Mouse (Mus musculus) testis, postnatal 10 days (tissue): ENCODE data around the gene Myg1.
"Not testable (repeated sequence)": the region's sequence is repeated elsewhere in the genome, so short reads cannot be mapped to it uniquely, and the experiment has no call there.

Experiments used
- DNase-seq: peaks from one replicate; pipeline ENCODE4 v3.0.0; 2021; ENCODE audit warnings: low spot score

Gene Myg1

DNA sequence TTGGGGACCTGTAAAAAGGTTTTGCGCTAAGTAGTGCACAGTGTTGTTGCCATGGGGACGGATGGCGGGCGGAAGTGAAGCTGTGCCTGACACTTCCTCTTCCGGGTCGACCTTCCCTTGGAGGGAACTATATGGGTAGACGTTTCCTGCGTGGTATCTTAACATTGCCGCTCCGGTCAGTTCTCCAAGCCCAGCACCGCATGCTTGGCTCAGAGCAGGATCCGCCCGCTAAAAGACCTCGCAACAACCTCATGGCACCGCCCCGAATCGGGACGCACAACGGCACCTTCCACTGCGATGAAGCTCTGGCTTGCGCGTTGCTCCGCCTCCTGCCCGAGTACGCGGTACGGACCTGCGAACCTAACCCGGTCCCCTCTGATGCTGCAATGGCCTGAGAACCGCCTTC is at the start of gene Myg1:
Gene Myg1 (plus strand): TSS at position 100 of the 406 bp plus-strand sequence.
- DNase-seq: peak; percentile 85

DNA sequence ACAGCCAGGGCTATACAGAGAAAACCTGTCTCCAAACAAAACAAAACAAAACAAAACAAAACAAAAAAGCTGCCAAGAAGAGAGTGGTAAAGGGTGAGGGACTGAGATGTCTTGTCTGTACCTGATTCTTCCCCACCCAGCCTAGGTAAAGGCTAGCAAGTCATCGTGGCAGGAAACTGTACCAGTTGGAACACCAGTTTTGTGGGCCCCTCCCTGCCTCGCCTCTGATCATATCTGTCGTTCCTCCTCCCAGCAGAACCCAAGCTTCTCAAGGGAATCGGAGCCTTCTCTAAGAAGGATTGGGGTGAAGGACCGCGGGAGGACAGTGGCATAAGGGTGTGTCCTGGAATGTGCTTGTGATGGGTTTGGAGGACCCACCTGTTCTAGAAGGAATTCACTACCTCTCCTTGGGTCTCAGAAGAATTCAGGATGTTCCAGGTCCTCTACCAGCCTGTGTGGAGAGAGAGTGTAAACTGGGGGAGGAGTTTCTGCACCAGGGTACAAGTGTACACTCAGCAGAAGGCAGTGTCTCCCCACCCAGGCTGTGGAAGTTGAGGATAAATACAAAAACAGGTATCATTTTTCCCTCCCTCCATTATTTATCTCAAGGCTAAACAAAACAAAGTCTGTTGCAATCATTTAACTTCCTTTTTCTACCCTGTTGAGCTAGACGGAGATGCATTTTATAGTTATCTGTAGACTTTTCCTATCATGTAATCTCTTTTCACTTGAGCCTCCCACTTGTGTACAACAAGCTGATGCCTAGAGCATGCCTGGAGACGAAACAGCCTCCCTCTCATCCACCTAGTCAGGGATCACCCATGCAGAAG is 48.8 kb upstream of the Myg1 start:
- no peak for DNase-seq

DNA sequence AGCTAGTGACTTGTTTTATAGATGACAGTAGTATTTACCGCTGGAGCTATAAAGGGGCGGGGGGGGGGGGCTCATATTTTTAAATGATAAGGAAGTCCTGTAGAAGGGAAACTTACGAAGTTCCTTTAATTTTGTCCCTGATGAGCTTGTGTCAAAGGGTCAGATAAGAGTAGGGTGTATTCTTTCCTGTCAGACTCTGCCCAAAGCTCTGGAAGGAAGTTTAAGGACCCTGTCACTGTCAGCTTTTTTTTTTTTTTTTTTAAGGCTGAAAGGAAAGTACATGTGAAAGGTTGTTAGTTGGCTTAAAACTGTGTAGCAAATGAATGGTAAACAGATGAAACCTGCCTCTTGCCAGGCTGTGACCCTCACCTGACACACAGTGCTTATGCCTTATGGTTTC is 47.9 kb upstream of the Myg1 start:
- no peak for DNase-seq

DNA sequence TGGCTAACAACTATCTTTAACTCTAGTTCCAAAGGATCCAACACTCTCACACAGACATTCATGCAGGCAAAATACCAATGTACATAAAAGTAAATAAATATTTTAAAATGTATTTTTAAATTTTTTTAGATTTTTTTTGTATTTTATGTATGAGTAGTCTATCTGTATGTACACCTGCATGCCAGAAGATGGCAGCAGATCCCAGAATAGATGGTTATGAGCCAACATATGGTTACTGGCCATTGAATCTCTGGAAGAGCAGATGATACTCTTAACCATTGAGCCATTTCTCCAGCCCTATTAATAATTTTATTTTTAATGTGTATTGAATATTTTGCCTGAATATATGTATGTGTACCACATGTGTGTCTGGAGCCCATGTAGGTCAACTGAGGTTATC is 44.1 kb upstream of the Myg1 start:
- no peak for DNase-seq

DNA sequence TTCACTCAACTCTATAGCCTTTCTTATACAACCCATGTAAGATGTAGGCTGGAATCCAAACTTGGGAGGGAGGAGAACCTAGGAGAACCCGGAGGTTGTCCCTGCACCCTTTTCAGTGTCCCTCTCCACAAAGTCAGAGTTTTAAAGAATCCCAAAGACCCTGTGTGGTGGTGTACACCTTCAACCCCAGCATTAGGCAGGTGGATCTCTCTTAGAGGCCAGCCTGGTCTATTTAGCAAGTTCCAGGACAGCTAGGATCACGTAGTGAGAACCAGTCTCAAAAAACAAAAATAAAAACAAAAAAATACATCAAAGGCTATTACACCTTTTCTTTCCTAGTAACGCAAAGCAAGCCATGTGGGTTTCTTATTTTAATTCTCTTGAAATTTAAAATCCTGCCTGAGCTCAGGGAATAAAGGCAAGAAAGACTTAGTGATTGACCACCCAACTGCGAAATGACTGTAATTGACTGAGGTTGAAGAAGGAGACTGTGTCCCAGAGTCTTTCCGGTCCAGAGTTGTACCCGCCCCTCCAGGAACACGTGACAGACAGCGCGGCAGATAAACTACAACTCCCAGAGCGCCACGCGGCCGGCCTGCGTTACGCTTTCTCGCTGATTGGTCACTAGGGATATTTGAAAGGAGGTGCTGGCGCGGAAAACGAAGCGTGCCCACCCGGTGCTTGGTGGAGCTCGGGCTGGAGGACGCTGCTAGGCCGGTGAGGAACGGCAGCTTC is 35.7 kb upstream of the Myg1 start, which contains the start of gene Espl1:
Gene Espl1 (plus strand): TSS at position 634 of the 735 bp plus-strand sequence.
- DNase-seq: peak; percentile 96

DNA sequence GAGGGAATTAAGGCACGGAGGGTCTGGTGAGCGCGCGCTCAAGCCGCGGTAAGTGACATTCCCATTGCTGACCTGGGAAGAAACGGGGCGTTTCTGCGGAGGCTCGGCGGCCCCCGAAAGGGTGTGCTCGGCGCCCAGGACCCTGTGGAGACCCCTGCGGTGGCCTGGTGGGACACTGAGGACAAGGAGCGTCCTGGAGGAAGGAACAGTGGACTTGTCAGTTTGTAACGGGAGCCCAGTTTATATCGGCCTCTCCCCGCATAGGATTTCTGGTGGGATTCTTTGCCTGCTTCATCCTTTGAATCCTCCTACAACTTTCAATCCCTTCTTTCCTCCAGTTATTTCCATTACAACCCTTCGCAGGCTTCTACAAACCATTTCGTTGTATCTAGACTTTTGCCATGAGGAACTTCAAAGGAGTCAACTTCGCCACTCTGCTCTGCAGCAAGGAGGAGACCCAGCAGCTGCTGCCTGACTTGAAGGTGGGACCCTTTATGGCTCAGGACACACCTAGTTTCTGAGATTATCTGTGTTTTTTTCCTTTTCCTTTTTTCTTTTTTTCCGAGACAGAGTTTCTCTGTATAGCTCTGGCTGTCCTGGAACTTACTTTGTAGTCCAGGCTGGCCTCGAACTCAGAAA is 35.0 kb upstream of the Myg1 start:
- no peak for DNase-seq

DNA sequence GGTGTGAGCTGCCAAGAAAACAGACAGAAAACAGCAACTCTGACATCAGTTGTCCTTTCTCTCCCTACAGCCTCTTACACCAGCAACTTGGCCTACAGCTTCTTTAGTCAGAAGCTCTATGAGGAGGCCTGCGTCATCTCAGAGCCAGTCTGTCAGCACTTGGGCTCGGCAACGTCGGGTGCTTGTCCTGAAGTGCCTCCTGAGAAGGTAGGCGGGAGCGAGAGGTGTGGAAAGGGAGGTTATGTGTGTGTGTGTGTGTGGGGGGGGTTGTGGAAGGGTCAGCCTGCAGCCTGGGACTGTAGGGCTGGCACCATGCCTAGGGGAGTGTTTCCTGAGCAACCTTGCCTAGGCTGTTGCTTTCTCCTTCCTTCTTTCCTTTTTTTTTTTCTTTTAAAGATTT is 29.0 kb upstream of the Myg1 start:
- DNase-seq: no peak

DNA sequence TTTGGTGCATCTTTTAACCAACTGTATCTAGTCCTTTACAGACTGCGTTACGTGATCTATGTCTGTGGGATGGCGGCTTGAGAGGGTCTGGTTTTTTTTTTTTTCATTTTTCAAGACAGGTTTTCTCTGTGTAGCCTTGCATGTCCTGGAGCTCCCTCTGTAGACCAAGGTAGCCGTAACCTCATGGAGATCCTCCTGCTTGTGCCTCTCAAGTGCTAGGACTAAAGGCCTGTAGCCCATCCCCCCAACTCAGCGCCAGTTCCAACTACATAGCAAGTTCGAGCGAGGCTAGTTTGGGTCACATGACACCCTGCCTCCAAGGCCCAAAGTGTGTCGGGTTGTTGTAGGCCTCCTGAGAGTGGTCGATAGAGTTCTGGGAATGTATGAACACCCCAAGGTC is 22.8 kb upstream of the Myg1 start:
- no peak for DNase-seq

DNA sequence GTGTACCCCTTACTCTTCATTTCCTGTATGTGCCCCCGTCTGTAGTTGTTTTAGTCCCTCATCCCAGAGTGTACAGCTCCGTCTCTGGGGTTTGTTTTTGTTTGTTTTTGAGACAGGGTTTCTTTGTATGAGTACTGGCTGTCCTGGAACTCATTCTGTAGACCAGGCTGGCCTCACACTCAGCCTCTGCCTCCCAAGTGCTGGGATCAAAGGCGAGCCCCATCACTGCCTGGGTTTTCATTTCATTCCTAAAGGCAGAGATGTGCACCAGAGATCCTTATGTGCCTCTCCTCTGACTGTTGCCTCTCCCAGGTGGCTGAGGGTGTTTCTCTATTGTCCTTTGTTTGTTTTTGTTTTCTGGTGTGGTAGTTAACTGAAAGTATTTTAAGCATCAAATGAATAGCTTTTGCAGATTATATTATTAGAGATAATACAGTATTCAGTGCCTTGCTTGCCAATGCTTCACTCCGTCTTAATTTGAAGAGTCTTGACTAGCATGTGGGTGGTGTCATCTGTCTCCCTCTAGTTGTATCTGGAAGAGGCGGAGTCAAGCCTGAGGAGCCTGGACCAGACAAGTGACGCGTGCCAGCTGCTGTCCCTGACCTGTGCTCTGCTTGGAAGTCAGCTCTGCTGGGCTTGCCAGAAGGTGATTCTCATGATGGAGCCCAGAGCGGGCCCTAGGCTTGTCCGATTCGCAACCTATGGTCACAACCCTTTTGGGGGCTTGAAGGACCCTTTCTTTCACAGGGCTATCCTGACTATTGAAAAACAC is 21.2 kb upstream of the Myg1 start:
- DNase-seq: peak; percentile 80

DNA sequence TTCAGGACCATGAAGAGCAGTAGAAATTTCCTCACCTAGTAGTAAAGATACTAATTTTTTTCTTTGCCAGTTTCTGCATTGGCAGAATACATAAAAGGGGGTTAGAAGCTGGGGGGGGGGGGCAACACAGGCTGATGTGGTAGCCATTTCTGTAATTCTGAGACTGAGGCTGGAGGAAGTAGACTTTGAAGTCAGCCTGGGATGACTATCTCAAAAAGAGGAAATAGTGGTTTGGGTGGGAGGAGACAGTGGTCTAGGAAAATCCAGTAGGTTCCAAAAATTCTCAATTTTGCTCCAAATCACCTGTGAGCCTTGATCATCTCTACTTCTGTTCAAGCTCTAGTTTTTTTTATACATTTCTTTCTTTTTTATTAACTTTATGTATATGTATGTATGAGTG is 20.0 kb upstream of the Myg1 start:
- no peak for DNase-seq

DNA sequence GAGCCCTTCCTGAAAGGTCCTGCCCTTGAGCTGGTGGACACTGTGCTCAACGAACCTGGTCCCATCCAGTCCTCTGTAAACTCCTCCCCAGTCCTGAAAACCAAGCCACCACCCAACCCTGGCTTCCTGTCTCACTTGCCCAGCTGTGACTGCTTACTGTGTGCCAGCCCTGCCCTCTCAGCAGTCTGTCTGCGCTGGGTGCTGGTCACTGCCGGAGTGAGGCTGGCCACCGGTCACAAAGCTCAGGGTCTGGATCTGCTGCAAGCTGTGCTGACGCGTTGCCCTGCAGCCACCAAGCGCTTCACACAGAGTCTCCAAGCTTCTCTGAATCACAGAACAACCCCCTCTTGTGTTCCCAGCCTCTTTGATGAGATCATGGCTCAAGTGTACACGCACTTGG is 16.2 kb upstream of the Myg1 start:
- DNase-seq: no peak

DNA sequence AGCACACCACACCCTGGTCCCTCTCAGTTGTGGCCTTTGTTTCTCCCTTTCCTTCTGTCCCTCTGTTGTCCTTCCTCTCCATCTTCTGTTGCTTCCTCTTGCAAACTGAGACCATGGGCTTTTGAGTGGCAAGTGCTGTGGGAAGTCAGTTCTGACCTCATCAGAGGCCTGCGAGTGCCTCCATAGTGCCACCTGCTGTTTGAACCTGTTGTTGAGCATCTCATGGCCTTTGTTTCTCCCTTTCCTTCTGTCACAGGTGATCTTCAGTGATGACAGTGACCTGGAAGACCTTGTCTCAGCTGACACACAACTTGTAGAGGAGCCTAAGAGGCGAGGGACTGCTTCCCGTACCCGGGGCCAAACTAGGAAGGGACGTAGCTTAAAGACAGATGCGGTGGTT is 15.2 kb upstream of the Myg1 start:
- peak; percentile 71 for DNase-seq

DNA sequence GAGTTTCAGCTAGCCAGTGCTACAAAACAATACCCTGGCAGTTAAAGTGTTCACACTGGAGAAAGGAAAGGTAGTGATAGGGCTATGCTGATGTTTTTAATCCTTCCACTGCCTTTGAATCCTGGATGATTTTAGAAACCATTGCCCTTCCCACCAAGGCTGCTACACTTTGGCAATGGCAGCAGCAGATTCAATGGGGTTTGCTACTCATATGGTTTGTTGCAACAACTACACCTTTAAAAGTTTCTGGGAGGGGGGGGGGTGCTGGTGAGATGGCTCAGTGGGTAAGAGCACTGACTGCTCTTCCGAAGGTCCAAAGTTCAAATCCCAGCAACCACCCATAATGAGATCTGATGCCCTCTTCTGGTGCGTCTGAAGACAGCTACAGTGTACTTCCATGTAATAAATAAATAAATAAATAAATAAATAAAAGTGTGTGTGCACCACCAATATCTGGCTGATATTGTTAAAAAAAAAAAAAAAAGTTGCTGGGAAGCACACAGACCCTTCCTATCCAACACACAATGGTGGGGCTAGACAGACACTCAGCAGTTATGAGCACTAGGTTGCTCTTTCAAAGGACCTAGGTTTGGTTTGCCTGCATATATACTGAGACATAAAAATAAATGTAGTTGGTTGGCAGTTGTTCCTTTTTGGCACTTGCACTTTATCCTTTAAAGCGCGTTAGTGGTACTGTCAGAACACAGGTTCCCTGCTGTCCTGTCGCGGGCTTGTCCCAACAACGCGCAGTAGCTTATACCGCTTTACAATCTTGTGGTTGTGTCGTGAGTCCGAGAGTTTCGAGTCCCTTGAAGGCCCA is 6.6 kb upstream of the Myg1 start:
- DNase-seq: no peak

DNA sequence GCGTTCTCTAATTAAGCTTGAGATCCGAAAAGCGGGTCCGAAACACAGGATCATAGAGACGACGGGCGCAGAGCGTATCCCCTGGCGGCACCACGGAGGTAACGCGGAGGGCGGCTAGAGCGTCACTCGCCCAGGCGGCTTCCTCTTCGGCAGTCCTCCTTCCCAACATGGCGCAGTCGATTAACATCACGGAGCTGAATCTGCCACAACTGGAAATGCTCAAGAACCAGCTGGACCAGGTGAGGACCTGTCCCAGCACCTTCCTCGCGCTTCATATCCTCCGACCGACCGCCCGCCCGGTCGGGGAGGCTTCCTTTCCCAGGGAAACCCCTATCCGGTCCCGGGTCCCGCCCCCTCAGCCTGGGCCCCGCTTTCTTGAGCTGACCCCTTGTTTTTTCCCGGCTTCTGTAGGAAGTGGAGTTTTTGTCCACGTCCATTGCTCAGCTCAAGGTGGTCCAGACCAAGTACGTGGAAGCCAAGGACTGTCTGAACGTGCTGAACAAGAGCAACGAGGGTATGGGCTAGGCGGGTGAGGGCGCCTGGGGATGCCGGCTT is 5.4 kb upstream of the Myg1 start, which contains the start of gene Pfdn5:
Gene Pfdn5 (plus strand): TSS at position 95 of the 555 bp plus-strand sequence.
- DNase-seq: peak; percentile 89

DNA sequence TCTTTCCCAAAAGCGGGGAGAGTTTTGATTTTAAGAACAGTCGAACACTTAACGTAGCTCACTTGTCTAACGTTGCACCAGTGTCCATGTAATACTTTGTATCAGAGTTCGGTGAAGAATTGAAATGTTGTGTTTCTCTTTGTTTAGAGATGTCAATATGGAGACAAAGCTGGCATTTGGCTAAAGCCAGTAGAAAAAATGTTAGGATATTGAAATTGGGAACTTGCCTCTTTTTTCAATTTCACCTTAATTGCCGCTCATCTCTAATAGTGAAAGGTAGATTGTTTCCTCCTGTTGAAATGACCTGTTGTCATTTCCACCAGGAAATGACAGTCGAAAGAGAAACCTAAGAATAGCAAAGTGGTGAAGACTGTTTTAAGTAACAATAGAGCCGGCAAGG is 4.6 kb upstream of the Myg1 start:
- DNase-seq: no peak

DNA sequence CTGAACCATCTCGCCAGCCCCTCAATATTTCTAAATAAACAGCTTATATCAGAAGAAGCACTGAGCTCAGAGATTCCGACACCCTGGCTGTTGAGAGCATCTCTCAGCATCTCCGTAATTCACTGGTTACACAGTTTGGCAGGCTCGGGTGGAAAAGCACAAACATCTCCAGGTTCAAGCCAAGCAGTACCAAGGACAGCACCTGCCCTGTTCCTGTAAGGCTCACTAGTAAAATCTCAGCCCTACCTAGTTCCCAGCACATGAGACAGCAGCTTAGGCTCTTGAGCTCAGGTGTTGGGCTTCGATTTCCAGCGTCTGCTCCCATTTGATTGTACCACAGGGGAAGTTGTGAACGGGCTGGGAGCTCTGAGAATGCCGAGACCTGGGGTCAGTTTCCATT is 3.7 kb downstream of the Myg1 start:
- DNase-seq: no peak

DNA sequence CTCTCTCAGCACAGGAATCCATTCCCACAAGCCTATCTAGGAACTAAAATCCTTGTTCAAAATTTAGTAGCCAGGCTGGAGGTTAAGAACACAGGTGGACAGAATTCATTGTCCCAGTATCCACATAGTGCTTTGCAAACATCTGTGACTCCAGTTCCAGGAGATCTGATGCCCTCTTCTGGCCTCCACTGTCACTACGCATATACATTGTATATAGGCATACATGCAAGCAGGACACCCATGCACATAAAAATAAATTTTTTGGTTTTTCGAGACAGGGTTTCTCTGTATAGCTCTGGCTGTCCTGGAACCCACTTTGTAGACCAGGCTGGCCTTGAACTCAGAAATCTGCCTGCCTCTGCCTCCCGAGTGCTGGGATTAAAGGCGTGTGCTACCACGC is 4.4 kb downstream of the Myg1 start:
- DNase-seq: not testable (repeated sequence)

DNA sequence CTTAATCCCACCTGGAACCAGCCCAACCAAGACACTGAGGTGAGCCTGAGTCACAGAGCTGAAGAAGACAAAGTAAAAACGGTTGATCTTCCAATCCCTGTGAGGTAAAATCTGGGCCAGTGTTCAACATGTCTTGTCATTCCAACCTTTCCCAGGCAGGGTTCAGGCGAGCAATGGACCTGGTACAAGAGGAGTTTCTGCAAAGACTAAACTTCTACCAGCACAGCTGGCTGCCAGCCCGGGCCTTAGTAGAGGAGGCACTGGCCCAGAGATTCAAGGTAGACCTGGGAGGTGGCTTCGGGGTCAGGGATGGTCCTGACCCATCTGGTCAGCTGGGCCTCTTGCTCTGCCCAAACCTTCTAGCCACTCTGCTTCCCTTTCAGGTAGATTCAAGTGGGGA is 5.4 kb downstream of the Myg1 start:
- no peak for DNase-seq

DNA sequence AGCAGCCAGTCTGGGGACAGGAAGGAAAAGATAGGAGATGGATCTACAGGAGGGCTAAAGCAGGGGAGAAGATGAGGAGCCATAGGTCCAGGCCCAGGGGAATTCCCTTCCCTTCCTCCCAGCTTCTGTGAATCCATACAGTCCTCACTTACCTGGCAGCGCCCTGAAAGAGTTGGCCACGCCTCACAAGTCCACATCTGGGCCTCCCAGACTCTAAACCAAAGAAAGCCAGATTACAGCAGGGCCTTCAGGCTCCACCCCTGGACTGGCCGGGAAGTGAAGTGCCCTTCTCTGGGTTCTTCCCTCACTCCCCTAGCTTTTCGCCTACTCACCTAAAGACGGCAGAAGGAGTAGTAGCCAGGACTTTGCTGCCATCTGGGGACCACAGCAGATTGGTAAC is 8.1 kb downstream of the Myg1 start:
- DNase-seq: no peak

DNA sequence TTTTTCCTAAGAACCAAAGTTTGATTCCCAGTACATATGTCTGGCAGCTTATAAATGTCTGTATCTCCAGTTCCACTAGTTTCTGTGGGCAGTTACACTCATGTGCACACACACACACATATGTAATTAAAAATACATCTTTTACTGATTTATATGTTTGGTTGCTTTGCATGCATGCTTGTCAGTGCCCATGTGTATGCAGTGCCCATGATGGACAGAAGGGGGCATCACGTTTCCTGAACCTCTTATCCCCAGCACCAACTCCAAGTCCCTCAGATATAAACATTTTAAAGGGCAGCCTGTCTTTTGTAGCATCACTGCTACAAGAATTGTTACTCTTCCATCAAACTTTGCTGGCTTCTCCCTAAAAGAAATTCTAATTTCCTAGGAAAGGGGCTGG is 10.1 kb downstream of the Myg1 start:
- DNase-seq: peak; percentile 64

DNA sequence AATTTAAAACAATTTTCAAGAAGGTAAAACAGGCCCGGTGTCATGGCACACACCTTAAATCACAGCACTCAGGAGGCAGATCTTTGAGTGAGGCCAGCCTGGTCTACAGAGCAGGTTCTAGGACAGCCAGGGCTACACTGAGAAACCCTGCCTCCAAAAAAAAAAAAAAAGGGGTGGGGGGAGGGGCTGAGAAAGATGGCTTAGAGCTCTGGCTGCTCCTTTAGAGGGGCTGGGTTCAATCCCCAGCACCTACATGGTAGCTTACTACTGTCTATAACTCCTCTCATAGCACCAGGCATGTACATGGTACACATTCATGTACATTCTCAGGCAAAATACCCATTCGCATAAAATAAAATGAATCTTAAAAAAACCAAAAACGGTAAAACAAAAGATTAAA is 13.0 kb downstream of the Myg1 start:
- no peak for DNase-seq
